Mouse (Mus musculus): ENCODE measurements around the gene Pgm2.
A peak's percentile ranks its signal among the peaks of the same experiment; 100 is the strongest.

The Pgm2 gene

DNA sequence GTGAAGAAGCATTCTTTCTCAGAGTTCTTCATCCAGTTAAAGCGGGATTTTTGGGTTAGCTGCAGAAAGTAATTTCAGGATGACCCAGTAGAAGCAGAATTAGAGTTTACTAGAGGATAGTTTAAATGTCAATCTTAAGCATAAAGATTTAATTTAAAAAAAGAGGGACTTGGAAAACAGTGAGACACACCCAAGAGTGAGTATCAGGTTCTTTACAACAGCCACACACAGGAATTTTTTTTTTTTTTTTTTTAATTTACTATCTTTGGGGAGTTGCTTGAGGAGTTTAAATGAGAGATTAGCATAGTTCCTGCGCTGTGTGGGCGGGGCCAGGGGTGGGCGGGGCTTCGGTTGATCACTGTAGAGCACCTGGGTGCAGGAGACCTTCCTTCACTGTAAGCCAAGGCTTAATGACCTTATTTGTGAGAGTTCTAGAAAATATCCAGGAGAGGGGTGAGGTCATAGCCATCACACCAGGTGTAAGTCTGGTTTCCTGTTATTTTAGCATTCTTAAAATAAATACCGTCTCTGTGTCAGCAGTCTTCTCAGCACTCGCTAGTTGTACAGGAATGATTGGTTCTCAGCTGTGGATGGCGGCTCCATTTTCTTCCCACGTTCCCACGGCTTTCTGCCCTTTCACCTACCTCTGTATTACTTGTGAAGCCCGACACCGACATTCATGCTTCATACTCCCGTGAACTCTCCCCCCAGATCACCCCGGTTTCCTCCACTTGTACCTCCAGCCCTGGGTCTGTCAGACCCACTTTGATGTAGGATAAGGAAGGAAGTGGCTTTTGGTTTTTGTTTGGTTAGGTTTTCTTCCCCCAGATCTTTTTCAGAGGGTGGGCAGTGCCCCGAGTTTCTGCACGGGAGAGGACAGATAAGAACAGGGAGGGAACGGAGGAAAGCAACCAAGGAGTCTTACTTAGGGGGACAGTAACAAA is 56.7 kb downstream of the Pgm2 start:
- no peak for DNase-seq

DNA sequence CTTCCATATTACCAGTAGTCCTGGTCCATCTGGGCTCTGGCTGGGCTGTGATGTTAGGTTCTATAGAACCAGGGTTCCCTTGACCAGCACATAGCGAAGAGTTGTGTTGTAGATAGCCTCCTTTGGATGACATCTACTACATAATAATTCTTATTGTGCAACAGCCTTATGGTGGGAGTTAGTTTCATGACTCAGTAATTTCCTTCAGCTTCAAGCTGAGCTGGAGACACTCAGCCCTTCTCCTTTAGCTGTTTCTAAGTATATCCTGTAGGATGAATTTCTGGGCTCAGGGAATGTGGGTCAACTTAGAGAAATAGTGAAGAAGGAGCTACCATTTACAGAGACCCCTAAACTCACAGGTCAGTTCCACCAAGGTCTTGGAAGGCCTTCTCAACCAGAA is 60.6 kb downstream of the Pgm2 start:
- DNase-seq = no peak

DNA sequence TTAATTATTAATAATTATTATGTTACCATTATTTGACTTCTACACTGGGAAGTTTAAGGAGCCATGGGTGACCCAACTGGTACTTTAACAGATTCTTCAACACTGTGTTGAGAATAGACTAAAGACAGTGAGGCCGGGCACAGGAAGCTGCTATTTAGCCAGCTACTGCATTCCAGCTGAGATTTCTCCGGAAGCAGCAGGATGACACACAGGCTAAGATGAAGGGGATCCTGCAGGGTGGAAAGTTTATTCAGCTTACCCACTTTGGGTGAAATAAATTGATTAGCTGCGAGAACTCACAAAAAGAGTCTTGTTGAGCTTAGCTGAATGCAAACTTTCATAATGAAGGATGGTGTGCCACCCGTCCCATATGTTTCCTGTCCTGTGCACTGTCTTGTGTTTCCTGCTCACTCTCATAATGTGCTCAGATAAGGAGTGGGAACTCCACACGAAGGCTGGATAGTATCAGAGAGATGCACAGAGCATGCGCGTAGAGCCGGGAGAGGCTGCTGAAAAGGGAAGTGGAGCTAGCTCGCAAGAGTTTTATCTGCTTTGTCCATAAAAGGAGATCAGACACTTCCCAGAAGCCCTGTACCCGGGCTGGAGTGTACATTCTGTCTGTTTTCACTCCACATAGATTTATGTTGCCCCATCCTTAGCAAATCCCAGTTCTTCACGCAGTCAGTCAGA is 63.3 kb downstream of the Pgm2 start, which contains the start of gene Tbc1d1:
Gene Tbc1d1 (plus strand): TSS at position 445 of the 690 bp plus-strand sequence.
- no peak for DNase-seq

- DNase-seq = no peak
Measured at GRCm38 (mm10) chr5:64156579-64156978, 63.8 kb downstream of the Pgm2 start.

DNA sequence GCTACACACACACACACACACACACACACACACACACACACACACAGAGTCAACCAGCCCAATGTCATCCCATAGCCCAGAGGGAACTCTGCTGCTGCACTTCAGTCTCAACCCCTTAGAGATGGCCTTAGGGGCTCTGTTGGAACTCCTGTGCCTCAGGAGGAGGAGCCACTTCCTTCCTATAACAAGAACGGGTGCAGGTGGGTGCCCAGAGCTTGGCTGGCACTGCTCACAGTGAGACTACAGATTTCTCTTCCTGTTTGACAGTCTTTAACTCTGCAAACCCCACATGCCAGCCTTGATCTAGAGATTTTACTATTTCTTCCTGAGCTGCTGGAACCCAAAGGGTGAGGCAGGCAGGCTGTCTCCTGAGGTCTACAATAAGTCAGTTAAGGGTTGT is 65.2 kb downstream of the Pgm2 start:
- DNase-seq = no peak

DNA sequence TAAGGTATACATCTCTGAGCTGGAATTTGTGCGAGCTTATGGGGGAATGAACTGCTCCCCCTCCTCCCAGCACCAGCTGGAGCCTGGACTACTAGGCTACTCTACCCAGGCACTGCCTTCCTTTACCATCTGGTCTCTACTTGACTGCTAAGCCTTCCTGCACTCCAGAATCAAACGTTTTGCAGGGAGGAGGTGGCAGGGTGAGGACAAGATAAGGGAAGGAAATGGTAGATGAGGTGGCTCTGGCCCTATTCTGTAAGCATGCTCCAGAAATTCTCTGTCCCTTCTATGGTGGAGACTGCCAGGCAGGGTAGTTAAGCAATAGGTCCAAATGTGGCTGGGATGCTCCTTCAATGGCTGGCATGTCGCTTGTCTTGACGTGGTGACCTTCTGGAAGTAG is 65.8 kb downstream of the Pgm2 start:
- no peak for DNase-seq

- peak; percentile 78 for DNase-seq
Measured at GRCm38 (mm10) chr5:64159065-64159780, 66.5 kb downstream of the Pgm2 start.

GRCm38 (mm10) chr5:64159781-64160704 is 67.3 kb downstream of the Pgm2 start:
- DNase-seq = peak; percentile 70

DNA sequence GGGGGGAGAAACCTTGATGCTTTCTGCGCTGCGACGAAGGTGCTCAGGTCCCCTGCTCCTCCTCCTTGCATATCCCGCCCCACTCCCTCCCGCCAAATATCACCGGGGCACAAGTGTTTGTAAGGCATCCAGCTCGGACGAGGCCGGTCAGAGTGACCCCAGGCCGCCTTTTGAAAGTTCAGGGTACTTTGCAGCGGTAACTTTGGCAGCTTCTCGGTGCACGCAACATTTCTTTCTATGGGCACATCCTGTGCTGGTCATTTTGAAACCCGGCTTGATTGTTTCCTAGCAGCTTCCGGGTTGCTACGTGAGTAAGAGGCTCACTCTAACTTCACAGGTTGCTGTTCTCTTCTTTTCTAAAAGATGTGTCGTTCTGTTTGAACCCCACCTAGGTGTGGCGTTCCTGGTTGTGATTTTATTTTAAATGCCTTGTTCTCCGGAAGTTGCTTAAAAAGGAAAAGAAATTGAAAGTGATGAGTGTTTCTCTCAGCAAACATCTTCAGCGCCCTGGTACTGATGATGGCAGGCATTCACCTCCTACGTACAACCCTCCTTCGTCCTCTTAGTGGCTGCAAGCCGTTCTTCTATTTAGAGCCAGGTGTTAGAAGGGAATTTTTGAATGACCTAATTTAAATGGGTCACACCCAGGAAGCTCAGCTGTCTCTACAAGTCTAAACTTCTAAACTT is 68.1 kb downstream of the Pgm2 start:
- peak; percentile 16 for DNase-seq

DNA sequence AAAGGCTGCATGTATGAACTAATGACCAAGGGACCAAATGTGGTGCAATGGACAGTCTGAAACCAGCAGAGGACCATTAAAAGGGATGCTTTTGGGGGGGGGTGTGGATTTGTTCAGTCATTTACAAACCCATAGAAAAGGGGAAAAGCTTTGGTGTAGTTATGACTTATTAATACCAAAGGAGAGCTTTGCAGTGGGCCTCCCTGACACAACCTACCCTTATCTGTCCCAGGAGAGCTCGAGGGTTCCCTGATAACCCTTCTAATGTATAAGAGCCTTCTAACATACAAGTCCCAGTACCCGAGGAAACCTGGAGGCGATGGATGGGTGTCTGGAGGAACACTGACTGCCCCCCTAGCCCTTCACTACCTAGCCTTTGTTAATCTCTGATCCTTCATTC is 69.2 kb downstream of the Pgm2 start:
- no peak for DNase-seq

GRCm38 (mm10) chr5:64162582-64162981 is 69.8 kb downstream of the Pgm2 start:
- DNase-seq = no peak

- no peak for DNase-seq
Measured at GRCm38 (mm10) chr5:64164414-64164813, 71.7 kb downstream of the Pgm2 start.

DNA sequence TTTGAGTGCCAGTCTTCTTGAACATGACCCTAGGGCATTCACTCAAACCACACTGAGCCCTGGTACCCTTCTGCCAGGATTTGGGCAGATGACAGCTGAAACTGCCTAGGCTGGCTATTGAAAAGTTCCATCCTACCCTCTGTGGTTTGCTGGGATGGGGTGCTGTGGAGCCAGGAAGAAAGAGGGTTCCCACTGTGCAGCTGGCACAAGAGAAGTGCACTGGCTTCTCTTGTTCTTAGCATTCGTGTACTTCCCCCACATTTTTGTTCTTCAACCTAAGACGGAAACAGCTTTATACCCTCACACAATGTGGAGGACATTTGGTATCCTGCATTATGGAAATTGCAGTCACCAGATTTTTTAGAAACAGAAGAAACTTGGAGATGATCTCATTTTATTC is 73.1 kb downstream of the Pgm2 start:
- DNase-seq = no peak

DNA sequence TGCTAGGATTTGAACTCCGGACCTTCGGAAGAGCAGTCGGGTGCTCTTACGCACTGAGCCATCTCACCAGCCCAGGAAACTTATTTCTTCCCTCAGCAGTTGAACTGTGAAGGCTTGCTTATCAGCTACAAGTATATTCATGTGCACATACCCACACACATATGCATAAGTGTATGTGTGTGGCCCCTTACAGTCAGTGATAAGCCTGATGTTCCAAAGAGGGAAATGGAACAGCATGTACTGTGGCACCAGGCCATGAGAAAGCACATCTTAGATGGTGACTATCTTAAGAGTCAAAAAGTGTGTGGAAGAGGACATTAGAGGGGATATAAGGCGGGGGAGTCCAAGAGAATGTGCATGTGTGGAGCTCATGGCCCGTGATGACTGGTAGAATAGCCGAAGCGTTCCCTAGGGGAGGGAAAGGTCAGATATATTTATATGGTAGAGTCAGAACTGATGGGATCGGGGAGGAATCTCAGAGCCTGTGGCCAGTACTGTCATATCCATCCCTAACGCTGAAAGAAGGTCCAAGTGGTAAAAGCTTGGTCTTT is 76.3 kb downstream of the Pgm2 start:
- no peak for DNase-seq

DNA sequence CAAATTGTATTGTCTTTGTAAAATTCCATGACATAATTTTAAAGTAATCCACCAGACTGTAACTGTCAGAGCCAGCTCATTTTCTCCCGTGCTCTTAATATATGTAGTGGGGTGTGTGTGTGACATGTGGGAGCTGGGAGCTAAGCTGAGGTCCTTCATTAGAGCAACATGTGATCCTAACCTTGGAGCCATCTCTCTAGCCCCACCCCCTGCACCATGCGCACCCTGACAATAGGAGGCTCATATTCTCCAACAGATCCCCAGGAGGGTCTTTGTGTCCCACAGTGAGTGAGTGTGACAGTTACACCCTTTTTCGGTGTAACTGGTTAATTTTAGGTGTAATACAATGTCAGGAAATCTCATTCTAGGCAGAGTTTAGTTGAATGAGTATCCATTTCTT is 80.1 kb downstream of the Pgm2 start:
- no peak for DNase-seq

DNA sequence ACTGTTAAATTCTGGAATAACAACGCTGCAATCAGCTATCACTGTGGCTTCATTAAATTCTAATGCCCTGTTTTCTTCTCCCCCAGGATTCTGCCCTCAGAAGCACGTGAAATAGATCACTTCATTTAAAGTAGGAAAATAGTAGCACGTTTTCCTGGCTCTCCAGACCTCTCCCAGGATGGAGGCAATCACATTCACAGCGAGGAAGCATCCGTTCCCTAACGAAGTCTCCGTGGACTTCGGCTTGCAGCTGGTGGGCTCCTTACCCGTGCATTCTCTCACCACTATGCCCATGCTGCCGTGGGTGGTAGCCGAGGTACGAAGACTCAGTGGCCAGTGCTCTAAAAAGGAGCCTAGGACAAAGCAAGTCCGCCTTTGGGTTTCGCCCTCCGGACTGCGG is 80.6 kb downstream of the Pgm2 start:
- DNase-seq = no peak

GRCm38 (mm10) chr5:64174429-64174935 is 81.7 kb downstream of the Pgm2 start:
- DNase-seq = no peak

Data from cerebellum, adult 8-10 months (tissue).